Mouse (Mus musculus) neutrophil, adult 5-6 weeks (primary cell): ENCODE measurements around the gene Lamtor1. TPM values are rescaled to one million over a fixed set of nuclear protein-coding genes. Genes with fewer than 3 reads are reported as not detected.

Experiments used
- total RNA-seq: library from RNA; stranded (forward); fragments of 200-1000 nt; gene quantifications from 2 replicates; pipeline ENCODE4 v1.2.3, GENCODE M21; 2017

Lamtor1 gene
- total RNA-seq, 1 experiment from 2014 or later = 65.2 TPM

Other genes with a start within 250 kb of the Lamtor1 start
- gene Clpb, start 242.3 kb upstream of the Lamtor1 start, total RNA-seq = 7.7 and 9.2 TPM in 2 replicates
- not detected in 2 replicates for gene Phox2a, start 87.6 kb upstream of the Lamtor1 start, total RNA-seq
- gene Inppl1, start 67.7 kb upstream of the Lamtor1 start, total RNA-seq = 5.7 and 10.4 TPM in 2 replicates
- gene Folr2, start 48.7 kb upstream of the Lamtor1 start, total RNA-seq = not detected in 2 replicates
- 45.1 and 48.4 TPM in 2 replicates for gene Anapc15, start 42.2 kb upstream of the Lamtor1 start, total RNA-seq
- gene Folr1, start 35.1 kb upstream of the Lamtor1 start, total RNA-seq = 1.0 TPM in 1 of 2 replicates, not detected in the other
- gene Tomt, start 455 bp downstream of the Lamtor1 start, total RNA-seq = 0.49 TPM in 1 of 2 replicates, not detected in the other
- 0.93 and 3.2 TPM in 2 replicates for gene Lrrc51, start 28.0 kb downstream of the Lamtor1 start, total RNA-seq
- gene Numa1, start 28.2 kb downstream of the Lamtor1 start, total RNA-seq = 225 and 227 TPM in 2 replicates
- 12.2 and 13.6 TPM in 2 replicates for gene Il18bp, start 112.8 kb downstream of the Lamtor1 start, total RNA-seq
- 15.0 and 15.8 TPM in 2 replicates for gene Rnf121, start 159.6 kb downstream of the Lamtor1 start, total RNA-seq
- 35.2 and 40.2 TPM in 2 replicates for gene Xndc1, start 159.6 kb downstream of the Lamtor1 start, total RNA-seq
- 0.47 and 3.4 TPM in 2 replicates for gene Xntrpc, start 159.8 kb downstream of the Lamtor1 start, total RNA-seq
- 0.49 and 2.0 TPM in 2 replicates for gene Trpc2, start 177.2 kb downstream of the Lamtor1 start, total RNA-seq
- gene Art1, start 195.8 kb downstream of the Lamtor1 start, total RNA-seq = not detected in 2 replicates
- 0.49 and 2.2 TPM in 2 replicates for gene Art5, start 203.6 kb downstream of the Lamtor1 start, total RNA-seq
- 0.35 TPM in 1 of 2 replicates, not detected in the other for gene Chrna10, start 210.9 kb downstream of the Lamtor1 start, total RNA-seq